Mouse (Mus musculus) liver, adult (tissue): Measurements from ENCODE around the gene Dph7.

Experiments
- GATA4 ChIP-seq: IDR thresholded peaks from 2 replicates; pipeline ENCODE4 v1.6.1; 2014; ENCODE audit warnings: mild to moderate bottlenecking, low read length; ENCODE audit not compliant: insufficient replicate concordance

Dph7 gene

DNA sequence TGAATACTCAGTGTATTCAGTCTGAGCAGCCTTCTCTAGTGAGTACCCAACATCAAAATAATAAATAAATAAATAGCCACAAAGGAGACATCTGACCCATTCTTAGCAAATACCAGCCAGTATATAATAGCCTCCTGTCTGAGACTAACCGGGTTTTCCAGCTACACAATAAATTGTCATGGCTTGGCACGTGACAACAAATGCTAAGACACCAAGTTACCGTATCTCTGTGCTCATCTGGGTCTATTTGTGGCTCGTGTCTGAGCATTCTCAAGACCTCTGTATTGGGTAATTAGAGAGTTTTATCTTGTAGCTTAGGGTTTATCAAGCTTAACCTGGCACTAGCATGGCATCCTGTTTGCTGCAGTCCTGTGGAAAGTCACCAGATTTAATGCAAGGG is 20.1 kb upstream of the Dph7 start:
- TF ChIP-seq GATA4 = no peak

DNA sequence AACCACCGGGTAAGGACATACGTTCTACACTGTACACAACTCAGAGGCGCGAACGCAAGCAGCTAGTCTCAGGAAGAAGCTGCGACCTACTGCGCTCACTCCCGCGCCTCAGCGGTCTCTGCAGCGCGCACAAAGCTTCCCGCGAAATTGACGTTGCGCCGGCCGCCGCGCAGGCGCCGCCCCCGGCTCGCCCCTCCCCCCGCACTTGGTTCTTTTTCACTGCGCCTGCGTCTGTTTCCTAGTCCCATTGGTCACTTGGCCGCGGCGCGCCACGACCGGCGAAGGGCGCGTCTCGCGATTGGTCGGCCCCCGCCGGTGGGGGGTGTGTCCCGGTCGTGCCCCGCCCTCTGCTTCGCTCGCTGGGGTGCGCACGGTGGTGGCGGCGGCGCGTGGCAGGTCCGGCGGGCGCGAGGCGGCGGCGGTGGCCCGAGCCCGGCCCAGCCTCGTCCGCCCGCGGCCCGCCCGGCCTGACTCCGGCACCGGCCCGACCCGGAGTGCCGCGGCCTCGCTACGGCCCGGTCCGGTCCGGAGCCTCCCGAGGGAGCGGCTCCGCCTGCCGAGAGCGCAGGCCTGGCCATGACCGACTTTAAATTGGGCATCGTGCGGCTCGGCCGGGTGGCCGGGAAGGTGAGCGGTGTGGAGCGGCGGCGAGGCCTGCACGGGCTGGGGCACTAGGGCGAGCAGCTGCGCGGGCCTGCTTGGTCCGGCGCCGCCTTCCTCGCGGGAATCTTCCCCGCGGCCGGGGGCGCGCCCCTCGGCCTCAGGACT is 12.6 kb upstream of the Dph7 start, which contains the start of gene Zmynd19:
Gene Zmynd19 (plus strand): TSS at position 372 of the 768 bp plus-strand sequence.
- no peak; the same call in 1 of the 2 replicates for TF ChIP-seq GATA4

- no peak for TF ChIP-seq GATA4
These were observed 12.0 kb upstream of the Dph7 start for GRCm38 (mm10) chr2:24950189-24950535.

DNA sequence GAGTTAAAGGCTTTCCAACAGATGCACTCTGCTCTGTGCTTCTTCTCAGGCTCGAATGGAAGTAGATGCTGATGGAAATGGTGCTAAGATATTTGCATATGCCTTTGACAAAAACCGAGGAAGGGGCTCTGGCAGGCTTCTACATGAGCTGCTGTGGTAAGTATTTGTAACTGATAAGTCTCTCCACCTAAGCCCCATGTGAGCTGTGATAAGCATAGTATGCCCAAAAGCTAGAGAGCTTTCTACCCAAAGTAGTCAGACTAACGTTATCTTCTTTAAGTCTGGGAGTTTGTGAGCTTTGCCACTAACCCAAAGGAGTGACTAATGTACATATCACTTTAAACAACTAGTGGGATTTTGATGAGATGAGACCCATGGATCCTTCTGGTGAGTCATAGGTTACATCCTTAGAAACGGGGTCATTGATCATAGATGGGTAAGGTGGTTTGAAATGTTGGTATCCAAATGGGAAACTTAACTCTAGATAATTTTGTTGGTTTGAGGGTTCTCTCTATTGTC is 9.6 kb upstream of the Dph7 start:
- no peak for TF ChIP-seq GATA4

DNA sequence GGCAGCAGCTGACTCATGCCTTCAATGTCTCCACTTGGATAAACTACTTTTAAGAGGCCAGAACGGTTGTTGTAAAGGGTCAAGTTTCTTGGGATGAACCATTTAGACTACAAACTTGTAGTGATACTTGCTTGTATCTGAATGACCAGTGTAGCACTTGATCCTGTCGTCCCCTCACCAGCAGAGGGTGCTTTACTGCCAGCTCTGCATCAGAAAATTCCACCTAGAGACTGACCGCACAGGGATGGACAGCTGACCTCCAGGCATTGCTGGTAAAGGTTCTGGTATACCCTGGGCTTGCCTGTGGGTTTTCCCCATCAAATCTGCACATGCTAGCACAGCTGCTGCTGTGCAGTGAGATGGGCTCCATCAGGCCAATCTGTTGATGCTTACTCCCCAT is 1.3 kb upstream of the Dph7 start:
- TF ChIP-seq GATA4 = no peak

DNA sequence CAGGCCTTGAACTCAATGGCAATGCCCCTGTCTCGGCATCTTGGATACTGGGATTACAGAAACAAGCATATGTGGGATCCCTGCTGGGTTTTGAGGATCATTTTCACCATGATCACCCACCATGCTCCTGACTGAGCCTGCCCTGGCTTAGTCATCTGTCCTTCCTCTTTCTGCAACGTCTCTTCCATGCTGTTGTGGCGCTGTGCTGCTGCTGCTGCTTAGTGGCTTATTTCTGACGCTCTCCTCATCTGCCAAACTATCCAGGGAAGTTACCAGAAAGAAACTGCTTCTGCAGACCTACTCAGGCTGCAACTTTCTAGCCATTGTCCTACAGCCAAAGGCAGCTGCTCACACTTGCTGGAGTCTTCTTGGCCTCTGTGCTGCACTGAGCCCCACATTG is 8.2 kb downstream of the Dph7 start:
- TF ChIP-seq GATA4 = no peak

DNA sequence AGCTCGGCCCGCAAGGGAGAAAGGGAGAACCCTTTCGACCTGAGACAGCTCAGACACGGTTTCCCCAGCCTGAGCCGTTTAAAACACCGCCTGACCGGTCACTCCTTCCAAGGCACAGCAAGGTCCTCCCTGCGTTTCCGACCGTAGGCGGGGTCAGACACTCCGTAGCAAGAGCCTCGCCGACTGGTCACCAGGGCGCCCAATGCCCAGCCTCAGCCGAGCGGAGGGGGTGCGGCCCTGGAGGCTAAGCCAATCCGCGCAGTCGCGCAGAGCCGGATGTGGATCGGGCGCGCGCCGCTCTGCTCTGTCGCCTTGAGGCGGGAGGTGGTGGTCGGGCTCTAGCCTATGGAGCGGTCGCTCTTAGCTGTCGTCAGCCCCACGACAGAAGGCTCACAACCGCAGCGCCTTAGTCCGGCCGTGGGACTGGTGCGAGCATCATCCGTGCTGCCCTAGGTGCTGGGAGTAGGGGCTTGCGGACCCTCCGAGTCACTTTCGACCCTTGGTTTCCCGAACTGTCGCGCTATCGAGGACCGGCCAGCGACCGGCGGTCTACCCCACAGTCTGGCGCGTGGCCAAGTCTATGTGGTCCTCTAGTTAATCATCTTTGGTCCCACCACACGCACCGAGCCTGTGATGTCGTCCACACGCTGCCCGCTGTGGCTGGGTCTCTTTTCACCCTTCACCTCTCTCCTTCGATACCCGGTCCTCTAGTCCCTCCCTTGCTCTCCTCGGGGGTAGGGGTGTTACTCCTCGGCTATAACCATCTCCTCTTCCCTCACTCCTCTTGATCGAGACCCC is 12.9 kb downstream of the Dph7 start, which contains the start of gene Mrpl41:
Gene Mrpl41 (minus strand): TSS at position 193 of the 798 bp plus-strand sequence.
- no peak for TF ChIP-seq GATA4

GRCm38 (mm10) chr2:24975704-24976297 is 13.6 kb downstream of the Dph7 start, which contains the start of gene Pnpla7:
TSS of gene Pnpla7 (plus strand) at chr2:24976033.
- TF ChIP-seq GATA4 = no peak

GRCm38 (mm10) chr2:24976960-24977359 is 14.8 kb downstream of the Dph7 start:
- TF ChIP-seq GATA4 = no peak

DNA sequence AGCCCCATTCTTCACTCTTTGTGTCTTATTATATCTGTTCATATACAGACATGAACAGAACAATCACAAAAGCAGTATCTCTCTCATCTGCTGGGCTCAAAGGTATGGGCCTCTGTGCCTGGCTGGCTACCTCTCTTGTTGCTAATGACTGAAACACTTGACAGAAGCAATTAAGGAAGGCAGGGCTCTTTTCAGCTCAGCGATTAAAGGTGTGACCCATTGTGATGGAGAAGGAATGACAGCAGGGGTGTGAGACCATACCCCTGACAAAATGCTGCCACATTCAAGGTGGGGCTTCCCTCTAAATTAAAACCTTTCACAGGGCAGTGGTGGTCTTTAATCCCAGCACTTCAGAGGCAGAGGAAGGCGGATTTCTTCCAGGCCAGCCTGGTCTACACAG is 25.6 kb downstream of the Dph7 start:
- no peak for TF ChIP-seq GATA4

- no peak for TF ChIP-seq GATA4
These were observed 33.1 kb downstream of the Dph7 start for GRCm38 (mm10) chr2:24995332-24995731.

- TF ChIP-seq GATA4 = no peak
These were observed 34.3 kb downstream of the Dph7 start for GRCm38 (mm10) chr2:24996471-24996870.

GRCm38 (mm10) chr2:25000544-25001235 is 38.5 kb downstream of the Dph7 start:
- no peak for TF ChIP-seq GATA4

- no peak for TF ChIP-seq GATA4
These were observed 42.0 kb downstream of the Dph7 start for GRCm38 (mm10) chr2:25003946-25004786.
